Mouse (Mus musculus) cerebellum, postnatal 36 days (tissue): ENCODE results near the gene Stard10.

Experiments
- DNase-seq, 2 experiments: peaks; one replicate each; pipeline ENCODE4 v3.0.0; 2021 to 2022; ENCODE audit warnings: mixed read lengths in 2 of 2

The Stard10 gene

GRCm38 (mm10) chr7:101306841-101307240, 10.0 kb upstream of the Stard10 start:
- DNase-seq, result no peak

GRCm38 (mm10) chr7:101309985-101310326, 6.9 kb upstream of the Stard10 start:
- no peak for DNase-seq

DNA sequence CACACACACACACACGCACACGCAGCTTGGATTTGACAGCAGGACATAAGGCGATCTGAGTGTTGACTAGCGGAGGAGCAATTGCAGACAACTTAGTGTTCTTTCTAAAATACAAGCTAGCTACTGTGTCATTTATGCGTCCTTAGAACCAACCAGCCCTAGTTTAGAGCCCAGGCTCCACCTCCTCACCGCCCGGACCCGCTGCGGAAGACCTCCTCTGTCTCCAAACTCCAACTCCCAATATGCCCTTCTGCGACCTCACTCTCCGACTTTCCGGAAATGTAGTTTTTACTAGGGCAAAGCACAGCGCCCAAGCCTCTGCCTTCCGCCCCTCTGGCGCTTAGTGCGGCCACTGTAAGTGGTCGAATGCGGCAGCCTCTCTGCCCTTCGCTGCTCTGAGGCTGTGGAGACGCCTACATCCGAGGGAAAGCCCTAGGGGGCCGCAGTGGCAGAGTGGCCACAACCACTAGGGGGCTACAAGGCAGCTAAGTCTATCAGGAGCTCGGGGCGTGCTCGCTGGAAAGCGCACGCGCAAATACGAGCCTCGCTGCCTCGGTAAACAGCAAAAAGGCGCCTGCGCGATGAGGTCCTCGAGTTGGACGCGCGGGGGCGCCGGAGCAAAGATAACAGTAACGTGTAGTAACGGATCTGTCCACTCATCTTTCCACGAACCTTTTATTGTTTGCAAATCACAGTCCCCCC, 6.4 kb upstream of the Stard10 start:
- DNase-seq, result peak; percentile 98 to 99

- no peak for DNase-seq
Measured at GRCm38 (mm10) chr7:101311061-101311460, 5.8 kb upstream of the Stard10 start.

GRCm38 (mm10) chr7:101313033-101313432, 3.9 kb upstream of the Stard10 start:
- DNase-seq, result no peak

GRCm38 (mm10) chr7:101314396-101314795, 2.5 kb upstream of the Stard10 start:
- DNase-seq, result peak in 1 of 2 experiments; percentile 23

- no peak for DNase-seq
Measured at GRCm38 (mm10) chr7:101315699-101316098, 1.2 kb upstream of the Stard10 start.

GRCm38 (mm10) chr7:101316591-101317001, 290 bp upstream of the Stard10 start:
- DNase-seq, result no peak

DNA sequence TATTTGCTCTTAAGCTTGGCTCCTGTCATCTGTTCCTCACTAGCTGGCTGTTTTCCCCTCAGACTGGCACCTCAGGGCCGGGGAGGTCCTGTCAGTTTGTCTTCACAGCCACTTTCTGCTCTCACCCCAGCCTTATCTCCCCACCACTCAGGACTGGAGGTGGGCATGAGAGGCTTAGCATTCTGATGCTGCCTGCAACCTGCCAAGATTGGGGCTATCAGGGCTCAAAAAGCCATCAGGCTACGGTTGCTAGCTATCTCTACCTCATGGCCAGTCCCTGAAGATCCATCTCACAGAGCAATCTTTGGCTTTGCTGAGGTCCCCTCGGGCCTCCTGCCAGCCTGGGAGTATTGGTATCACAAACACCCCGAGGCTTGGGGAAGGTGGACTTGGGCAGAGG, 2.0 kb downstream of the Stard10 start:
- no peak for DNase-seq

- DNase-seq, result no peak
Measured at GRCm38 (mm10) chr7:101319796-101320195, 2.9 kb downstream of the Stard10 start.

GRCm38 (mm10) chr7:101320399-101321217, 3.7 kb downstream of the Stard10 start:
- DNase-seq, result peak; percentile 63 to 71

GRCm38 (mm10) chr7:101321218-101321827, 4.4 kb downstream of the Stard10 start:
- peak; percentile 57 to 58 for DNase-seq

- peak in 1 of 2 experiments; percentile 36 for DNase-seq
Measured at GRCm38 (mm10) chr7:101323141-101323594, 6.3 kb downstream of the Stard10 start.

DNA sequence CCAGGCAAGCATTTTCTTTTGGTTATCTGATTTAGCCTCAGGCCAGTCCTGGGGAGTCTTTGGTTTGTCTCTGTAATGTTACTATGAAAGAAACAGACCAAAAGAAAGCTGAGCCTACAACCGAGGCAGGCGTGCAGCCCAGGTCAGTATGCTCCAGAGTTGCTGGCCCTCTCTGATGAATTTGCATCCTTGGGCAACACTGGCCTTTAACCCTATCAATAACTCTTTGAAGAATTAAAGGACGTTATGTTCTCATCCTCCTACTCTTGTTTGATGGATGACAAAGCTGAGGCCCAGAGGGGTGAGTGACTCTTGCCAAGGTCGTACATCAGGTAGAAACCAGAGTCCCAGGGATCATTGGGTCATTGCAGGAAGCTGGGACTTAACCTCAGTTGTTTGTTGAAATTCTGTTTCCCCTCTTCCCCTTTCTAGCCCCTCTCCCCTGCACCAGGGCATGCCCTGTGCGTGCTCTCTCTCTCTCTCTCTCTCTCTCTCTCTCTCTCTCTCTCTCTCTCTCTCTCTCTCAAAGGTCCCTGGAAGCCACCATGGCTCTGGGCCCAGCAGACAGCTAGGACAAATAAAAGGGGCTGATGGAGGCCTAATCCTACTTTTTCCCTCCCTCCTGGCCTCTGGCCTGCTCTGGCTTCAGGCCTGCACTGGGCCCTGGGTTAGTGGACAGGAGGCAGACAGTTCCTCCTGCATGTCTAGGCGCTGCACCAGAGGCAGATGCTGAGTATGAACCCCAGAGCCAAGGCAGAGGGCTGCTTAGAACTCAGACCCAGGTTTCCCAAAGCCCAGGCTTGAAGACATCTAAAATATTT, 7.5 kb downstream of the Stard10 start:
- no peak for DNase-seq

- no peak for DNase-seq
Measured at GRCm38 (mm10) chr7:101326006-101326405, 9.1 kb downstream of the Stard10 start.

GRCm38 (mm10) chr7:101327263-101327662, 10.4 kb downstream of the Stard10 start:
- no peak for DNase-seq

DNA sequence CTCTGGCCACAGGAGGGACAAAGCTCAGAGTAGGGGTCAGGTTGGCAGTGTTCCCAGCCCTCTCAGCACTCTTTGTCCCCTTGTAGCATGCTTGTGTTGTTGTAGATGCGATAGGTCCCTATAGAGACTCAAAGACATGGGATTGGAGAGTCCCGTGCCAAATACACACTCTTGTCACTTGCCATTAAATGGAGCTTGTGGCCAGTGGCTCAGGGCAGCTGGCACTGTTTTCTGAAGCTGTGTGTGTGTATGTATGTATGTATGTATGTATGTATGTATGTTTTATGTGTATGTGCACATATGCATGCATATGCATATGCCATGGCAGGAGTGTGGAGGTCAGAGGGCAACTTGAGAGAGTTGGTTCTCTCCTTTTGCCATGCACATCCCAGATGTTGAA, 10.9 kb downstream of the Stard10 start:
- no peak for DNase-seq

DNA sequence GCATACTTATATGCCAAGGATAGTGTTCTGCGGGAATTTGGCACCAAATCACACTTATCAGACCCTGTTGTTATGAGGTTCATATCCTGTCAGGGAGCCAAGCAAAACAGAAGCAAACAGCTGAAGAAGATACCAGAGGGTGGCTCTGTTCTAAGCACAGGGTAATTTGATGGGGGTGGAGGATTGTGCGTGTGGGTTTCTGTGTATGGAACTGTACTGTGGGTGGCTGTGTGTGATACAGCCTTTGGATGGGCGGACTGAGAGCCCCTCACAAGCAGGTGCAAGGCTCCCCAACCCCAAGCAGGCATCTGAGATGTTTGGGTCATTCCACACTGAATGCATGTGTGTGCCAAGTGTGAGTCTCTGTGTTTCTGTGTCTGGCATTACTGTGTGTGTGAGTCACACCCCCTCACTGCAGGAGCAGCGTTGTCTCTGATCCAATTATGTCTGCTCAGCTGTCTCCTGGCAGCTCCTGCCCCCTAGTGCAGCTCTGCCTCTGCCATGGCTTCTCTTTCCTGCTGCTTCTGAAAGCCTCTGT, 11.8 kb downstream of the Stard10 start:
- peak; percentile 57 to 60 for DNase-seq

GRCm38 (mm10) chr7:101329606-101330005, 12.7 kb downstream of the Stard10 start:
- DNase-seq, result no peak

- peak in 1 of 2 experiments; percentile 51 for DNase-seq
Measured at GRCm38 (mm10) chr7:101330074-101330840, 13.4 kb downstream of the Stard10 start.

DNA sequence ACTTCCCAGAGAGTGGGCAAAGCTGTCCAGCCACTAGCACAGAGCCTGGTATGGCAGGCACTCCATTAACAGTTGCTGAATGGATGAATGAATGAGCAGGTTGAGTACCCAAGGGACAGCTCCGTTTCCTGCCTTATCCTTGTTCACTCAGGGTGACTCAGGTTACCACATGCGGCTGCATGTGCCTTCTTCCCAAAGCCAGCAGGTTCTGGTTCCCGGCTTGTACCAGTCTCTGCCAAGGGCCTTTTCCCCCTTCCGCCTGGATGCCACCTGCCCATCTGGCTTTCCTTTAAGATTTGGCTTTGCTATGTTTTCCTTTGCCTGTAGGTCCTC, 13.9 kb downstream of the Stard10 start:
- DNase-seq, result peak; percentile 67
